8 mouse cellular contexts compared by ENCODE assay signal in genomic region chr4:117835531-117836111, GRCm38 (mm10). TPM values are rescaled to one million over a fixed set of nuclear protein-coding genes. Genes with fewer than 3 reads are reported as not detected.
DNase-seq lines count a peak whose midpoint lies in the region; ATAC-seq and TF ChIP-seq lines count a peak whose summit lies in the region.

No protein-coding gene starts in this region.

- no peaks in the 10 kb centered on the region for H3K27me3 ChIP-seq in cerebellum, adult 2 months (ENCODE audit: control insufficient read depth, insufficient read depth, low read length)
- no peaks in the 10 kb centered on the region for H3K27me3 ChIP-seq in liver, embryonic 15.5 days
- 0 out of 2 replicates have a peak, but pooled peaks cover 7% of the 10 kb centered on the region for H3K27me3 ChIP-seq in neural tube, embryonic 15.5 days (replicated peaks)

- no peaks in the 10 kb centered on the region for H3K9me3 ChIP-seq in liver, embryonic 15.5 days (replicated peaks)
- H3K9me3 ChIP-seq in neural tube, embryonic 15.5 days (replicated peaks): no peaks in the 10 kb centered on the region

- 0 out of 2 replicates have a peak, but pooled peaks have one; percentile 15 for TF ChIP-seq POLR2A in cerebellum, adult 2 months (IDR thresholded peaks at IDR 0.05; ENCODE audit: borderline replicate concordance, insufficient read depth, low read length)

- TF ChIP-seq CTCF in cerebellum, adult 2 months (IDR thresholded peaks at IDR 0.05; ENCODE audit: borderline replicate concordance, insufficient read depth, low read depth, low read length): no peak

- peak overlapping the region; percentile 63 for H3K27ac ChIP-seq in cerebellum, adult 2 months (ENCODE audit: insufficient read depth, low read length)
- peak overlapping the region; percentile 99 for H3K27ac ChIP-seq in liver, embryonic 15.5 days (replicated peaks)
- H3K27ac ChIP-seq in neural tube, embryonic 15.5 days (replicated peaks): peak overlapping the region; percentile 95

- peak overlapping the region; percentile 91 for H3K9ac ChIP-seq in liver, embryonic 15.5 days
- H3K9ac ChIP-seq in neural tube, embryonic 15.5 days (replicated peaks): peak overlapping the region; percentile 87

- DNase-seq in A20 (ENCODE audit: low read depth, low spot score): peak; percentile 78
- peak; percentile 32 for DNase-seq in ES-CJ7 (ENCODE audit: low read depth, low spot score)
- peak in 1 of 2 experiments; percentile 61 for DNase-seq in cerebellum, adult 2 months
- peak; percentile 36 to 41 for DNase-seq in frontal cortex, postnatal 25 days (ENCODE audit: low spot score in 2 of 2)
- peak; percentile 65 for DNase-seq in kidney, postnatal 10 days
- peak; percentile 57 for DNase-seq in thymus, postnatal 4 days

- H3K4me1 ChIP-seq in cerebellum, adult 2 months (ENCODE audit: control insufficient read depth, insufficient read depth, low read length): no peaks in the 10 kb centered on the region
- peaks cover 83% of the 10 kb centered on the region for H3K4me1 ChIP-seq in liver, embryonic 15.5 days (replicated peaks)
- peaks cover 21% of the 10 kb centered on the region for H3K4me1 ChIP-seq in neural tube, embryonic 15.5 days

- H3K4me2 ChIP-seq in liver, embryonic 15.5 days: peak overlapping the region; percentile 77
- H3K4me2 ChIP-seq in neural tube, embryonic 15.5 days: peak overlapping the region; percentile 87

- peaks cover 40% of the 10 kb centered on the region for H3K36me3 ChIP-seq in liver, embryonic 15.5 days (replicated peaks)
- H3K36me3 ChIP-seq in neural tube, embryonic 15.5 days: no peaks in the 10 kb centered on the region

- WGBS in cerebellum, adult 2 months: under 1% methylated on average over 60 of the region's 60 CpGs
- WGBS in liver, embryonic 15.5 days (ENCODE audit: insufficient replicate concordance): under 1% methylated on average over 60 of the region's 60 CpGs
- under 1% methylated on average over 60 of the region's 60 CpGs for WGBS in neural tube, embryonic 15.5 days

- H3K4me3 ChIP-seq in cerebellum, adult 2 months (replicated peaks; ENCODE audit: insufficient read depth, low read depth, low read length): peak overlapping the region; percentile 85
- peak overlapping the region; percentile 88 for H3K4me3 ChIP-seq in liver, embryonic 15.5 days (replicated peaks)
- peak overlapping the region; percentile 87 for H3K4me3 ChIP-seq in neural tube, embryonic 15.5 days (replicated peaks)

- ATAC-seq in liver, embryonic 15.5 days (ENCODE audit: insufficient read depth): peak; percentile 61
- peak; percentile 58 for ATAC-seq in neural tube, embryonic 15.5 days (ENCODE audit: low FRiP score)

RNA-seq across cellular contexts. Expression of gene Slc6a9, which starts 1.3 kb away (rescaled TPM):
- polyA plus RNA-seq in cerebellum, adult 2 months (2012; rRNA removed): 178 and 197 TPM in 2 replicates
- 56.1 and 56.4 TPM in 2 replicates for polyA plus RNA-seq in liver, embryonic 15.5 days (2015; fragmentation: Nextera tagmentation; extraction: Ambion mirVana)
- polyA plus RNA-seq in neural tube, embryonic 15.5 days (2015; fragmentation: Nextera tagmentation; extraction: Ambion mirVana): 51.5 and 52.5 TPM in 2 replicates

RNA-seq across cellular contexts. Expression of gene Ccdc24, which starts 36.7 kb away (rescaled TPM):
- polyA plus RNA-seq in cerebellum, adult 2 months (2012; rRNA removed): 1.8 and 3.4 TPM in 2 replicates
- polyA plus RNA-seq in liver, embryonic 15.5 days (2015; fragmentation: Nextera tagmentation; extraction: Ambion mirVana): 1.2 TPM in 2 replicates
- polyA plus RNA-seq in neural tube, embryonic 15.5 days (2015; fragmentation: Nextera tagmentation; extraction: Ambion mirVana): 1.4 and 1.6 TPM in 2 replicates

RNA-seq across cellular contexts. Expression of gene B4galt2, which starts 47.7 kb away (rescaled TPM):
- polyA plus RNA-seq in cerebellum, adult 2 months (2012; rRNA removed): 41.0 and 42.0 TPM in 2 replicates
- polyA plus RNA-seq in liver, embryonic 15.5 days (2015; fragmentation: Nextera tagmentation; extraction: Ambion mirVana): 1.0 and 1.4 TPM in 2 replicates
- 49.6 and 58.6 TPM in 2 replicates for polyA plus RNA-seq in neural tube, embryonic 15.5 days (2015; fragmentation: Nextera tagmentation; extraction: Ambion mirVana)

RNA-seq across cellular contexts. Expression of gene Atp6v0b, which starts 51.5 kb away (rescaled TPM):
- polyA plus RNA-seq in cerebellum, adult 2 months (2012; rRNA removed): 669 and 676 TPM in 2 replicates
- polyA plus RNA-seq in liver, embryonic 15.5 days (2015; fragmentation: Nextera tagmentation; extraction: Ambion mirVana): 168 and 195 TPM in 2 replicates
- 544 and 626 TPM in 2 replicates for polyA plus RNA-seq in neural tube, embryonic 15.5 days (2015; fragmentation: Nextera tagmentation; extraction: Ambion mirVana)

RNA-seq across cellular contexts. Expression of gene Dph2, which starts 56.2 kb away (rescaled TPM):
- polyA plus RNA-seq in cerebellum, adult 2 months (2012; rRNA removed): 16.6 and 18.0 TPM in 2 replicates
- 5.9 and 6.9 TPM in 2 replicates for polyA plus RNA-seq in liver, embryonic 15.5 days (2015; fragmentation: Nextera tagmentation; extraction: Ambion mirVana)
- 21.3 and 21.8 TPM in 2 replicates for polyA plus RNA-seq in neural tube, embryonic 15.5 days (2015; fragmentation: Nextera tagmentation; extraction: Ambion mirVana)

Comparison
In these comparisons a context has a peak if more than half of its experiments do, and no peak if none do; other contexts are left out.
1. RNA of gene B4galt2, which starts 47.7 kb away (polyA plus RNA-seq): 49.6 to 58.6 TPM in neural tube, embryonic 15.5 days and 41.0 to 42.0 TPM in cerebellum, adult 2 months; 1.0 to 1.4 TPM in liver, embryonic 15.5 days; every median in the first group is over 10 times any median in the second.
2. Peak in every context shown above with its lines, with median percentiles within 50 percentile points of each other: H3K27ac ChIP-seq and H3K4me3 ChIP-seq.